ENCODE assay signal across 17 mouse cellular contexts in the genomic region with DNA sequence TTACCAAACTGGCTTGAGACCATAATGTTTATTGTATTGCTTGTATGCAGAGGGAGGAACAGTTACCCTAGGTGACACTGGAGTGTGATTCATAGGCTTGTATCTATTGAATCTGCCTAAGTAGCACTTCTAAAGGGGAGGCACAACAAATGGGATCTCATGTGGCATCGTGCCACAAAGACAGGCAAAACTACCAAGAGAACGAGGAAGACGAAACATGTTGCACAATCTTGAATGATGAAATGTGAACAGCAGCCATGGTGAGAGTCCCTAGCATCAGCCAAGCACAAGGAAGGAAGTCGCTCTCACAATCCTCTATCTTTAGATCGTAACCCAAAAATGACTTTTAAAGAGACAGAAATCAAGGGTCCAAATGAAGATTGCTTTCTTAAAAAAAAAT. TPM values are rescaled to one million over a fixed set of nuclear protein-coding genes. Genes with fewer than 3 reads are reported as not detected.
DNase-seq lines count a peak whose midpoint lies in the region; ATAC-seq and TF ChIP-seq lines count a peak whose summit lies in the region.
"Had no signal": no experiment of that assay in that cellular context is flagged by ENCODE, and none has a peak within 500 bp of the region (broad histone marks: within the 10 kb centered on the region; RNA-seq: fewer than 3 reads in every experiment).

No protein-coding gene starts in this region.

- peak; percentile 47 for DNase-seq in heart, adult 8-10 months (ENCODE audit: low spot score)
- peak; percentile 24 to 28 for DNase-seq in lung, adult 18-20 months
- no peak for DNase-seq in lung, adult 2 months
- peak; percentile 7 for DNase-seq in lung, postnatal 14 days
- DNase-seq in ovary, postnatal 10 days (ENCODE audit: low spot score), result no peak
- no peak for DNase-seq in cerebellum, postnatal 36 days
- DNase-seq: adrenal gland, postnatal 10 days; embryo, embryonic 11 days; spleen, adult 18-20 months had no signal

- H3K27ac ChIP-seq in heart, embryonic 12.5 days (ENCODE audit: poor library complexity, severe bottlenecking), result no peak overlapping the region
- H3K27ac ChIP-seq: heart, embryonic 15.5 days; kidney, postnatal 0 days; limb, embryonic 15.5 days; midbrain, embryonic 10.5 days; stomach, postnatal 0 days had no signal

- H3K36me3 ChIP-seq in heart, embryonic 12.5 days, result no peaks in the 10 kb centered on the region
- H3K36me3 ChIP-seq: heart, embryonic 15.5 days; limb, embryonic 15.5 days; midbrain, embryonic 10.5 days had no signal

- H3K4me3 ChIP-seq in heart, embryonic 12.5 days, result no peak overlapping the region
- no peak overlapping the region for H3K4me3 ChIP-seq in lung, adult 2 months (replicated peaks; ENCODE audit: extremely low read depth, low read depth, low read length)
- H3K4me3 ChIP-seq: heart, embryonic 15.5 days; limb, embryonic 15.5 days; midbrain, embryonic 10.5 days had no signal

- no peak for TF ChIP-seq POLR2A in lung, adult 2 months (IDR thresholded peaks at IDR 0.05; ENCODE audit: borderline replicate concordance, extremely low read depth, low read depth, low read length)

- no peaks in the 10 kb centered on the region for H3K9me3 ChIP-seq in heart, embryonic 12.5 days (replicated peaks)
- H3K9me3 ChIP-seq: heart, embryonic 15.5 days; limb, embryonic 15.5 days; midbrain, embryonic 10.5 days had no signal

- no peaks in the 10 kb centered on the region for H3K27me3 ChIP-seq in heart, embryonic 12.5 days (replicated peaks)
- H3K27me3 ChIP-seq: CH12.LX; heart, embryonic 15.5 days; limb, embryonic 15.5 days had no signal

- WGBS in heart, embryonic 12.5 days, result 81% methylated on average over 5 of the region's 5 CpGs
- 42% methylated on average over 5 of the region's 5 CpGs for WGBS in lung, adult 2 months

- TF ChIP-seq CTCF in lung, adult 2 months (IDR thresholded peaks at IDR 0.05; ENCODE audit: insufficient read depth, low read length), result no peak

- H3K4me2 ChIP-seq in heart, embryonic 12.5 days, result no peak overlapping the region
- H3K4me2 ChIP-seq: heart, embryonic 15.5 days; limb, embryonic 15.5 days had no signal

- no peaks in the 10 kb centered on the region for H3K4me1 ChIP-seq in heart, embryonic 12.5 days (replicated peaks)
- H3K4me1 ChIP-seq in lung, adult 2 months (ENCODE audit: control insufficient read depth, insufficient read depth, low read length), result no peaks in the 10 kb centered on the region
- H3K4me1 ChIP-seq: heart, embryonic 15.5 days; limb, embryonic 15.5 days; midbrain, embryonic 10.5 days had no signal

- H3K9ac ChIP-seq in heart, embryonic 12.5 days, result no peak overlapping the region
- H3K9ac ChIP-seq: heart, embryonic 15.5 days; limb, embryonic 15.5 days had no signal

- no peak for ATAC-seq in heart, embryonic 12.5 days (ENCODE audit: insufficient number of reproducible peaks, low FRiP score)
- ATAC-seq: Patski had no signal

RNA-seq across cellular contexts. Expression of gene Kcnj2, which starts 30.6 kb away (rescaled TPM):
- 10 to 100 TPM; 32.8 to 51.7 (median 39.3) TPM for total RNA-seq in heart, adult 8-10 months (2022)
- polyA plus RNA-seq in heart, embryonic 12.5 days (2016; fragmentation: Nextera tagmentation; extraction: Ambion mirVana), result 4.5 and 4.6 TPM in 2 replicates
- polyA plus RNA-seq in lung, adult 2 months (2012; rRNA removed), result 2.6 and 3.8 TPM in 2 replicates

Comparison
In these comparisons a context has a peak if more than half of its experiments do, and no peak if none do; other contexts are left out.
1. DNase-seq: peak in heart, adult 8-10 months (single experiment), lung, adult 18-20 months (2 of 2) and lung, postnatal 14 days (single experiment); none in lung, adult 2 months (single experiment), ovary, postnatal 10 days (single experiment) and cerebellum, postnatal 36 days (0 of 2).